In genomic region chr12:29937851-29938375, GRCm38 (mm10) we compare ENCODE assay signal across 8 mouse cellular contexts. TPM values are rescaled to one million over a fixed set of nuclear protein-coding genes. Genes with fewer than 3 reads are reported as not detected.
A peak's percentile ranks its signal among the peaks of the same experiment; 100 is the strongest.
DNase-seq lines count a peak whose midpoint lies in the region; ATAC-seq and TF ChIP-seq lines count a peak whose summit lies in the region.

No protein-coding gene starts in this region.

- peak overlapping the region; percentile 94 for H3K9ac ChIP-seq in hindbrain, embryonic 14.5 days

- WGBS in hindbrain, embryonic 14.5 days: under 1% methylated on average over 42 of the region's 49 CpGs

- H3K36me3 ChIP-seq in G1E (replicated peaks): no peaks in the 10 kb centered on the region
- H3K36me3 ChIP-seq in hindbrain, embryonic 14.5 days (replicated peaks; ENCODE audit: control insufficient read depth, insufficient read depth): no peaks in the 10 kb centered on the region

- no peaks in the 10 kb centered on the region for H3K27me3 ChIP-seq in G1E (ENCODE audit: insufficient read depth, low read length)
- no peaks in the 10 kb centered on the region for H3K27me3 ChIP-seq in hindbrain, embryonic 14.5 days (ENCODE audit: control insufficient read depth, insufficient read depth, low read length)

- TF ChIP-seq CTCF in G1E (IDR thresholded peaks at IDR 0.05; ENCODE audit: low read depth, low read length): no peak

- H3K27ac ChIP-seq in hindbrain, embryonic 14.5 days: peak overlapping the region; percentile 90

- H3K4me1 ChIP-seq in G1E (ENCODE audit: insufficient read depth, low read depth, low read length): no peaks in the 10 kb centered on the region
- H3K4me1 ChIP-seq in hindbrain, embryonic 14.5 days (replicated peaks; ENCODE audit: control insufficient read depth, insufficient read depth, low read length): peaks cover 34% of the 10 kb centered on the region

- H3K4me3 ChIP-seq in G1E (ENCODE audit: low read depth, low read length): peak overlapping the region; percentile 46; the same call in 1 of the 2 replicates
- peak overlapping the region; percentile 84 for H3K4me3 ChIP-seq in hindbrain, embryonic 14.5 days (replicated peaks; ENCODE audit: low read length)

- H3K4me2 ChIP-seq in hindbrain, embryonic 14.5 days (replicated peaks): peak overlapping the region; percentile 74

- intact Hi-C loops in left cerebral cortex, postnatal 10 days (cut with DNase I): no loop called here

- DNase-seq in G1E (ENCODE audit: low spot score): no peak
- peak; percentile 24 to 30 for DNase-seq in adrenal gland, postnatal 4 days (ENCODE audit: low spot score in 2 of 2)
- peak; percentile 32 for DNase-seq in gastrocnemius, adult 18-20 months (ENCODE audit: low spot score)
- peak; percentile 77 for DNase-seq in hindbrain, embryonic 14.5 days (ENCODE audit: low spot score)
- peak; percentile 44 to 84 for DNase-seq in left cerebral cortex, postnatal 10 days (ENCODE audit: extremely low spot score in 1 of 2, low spot score in 2 of 2)
- peak; percentile 78 to 88 for DNase-seq in lung, postnatal 4 days
- DNase-seq in right cerebral cortex, postnatal 36 days (ENCODE audit: low spot score in 2 of 2): peak; percentile 61 to 62
- DNase-seq in thymus, postnatal 25 days: no peak

- no peak for ATAC-seq in G1E (ENCODE audit: extremely low read depth, insufficient number of reproducible peaks, low FRiP score, poor library complexity, severe bottlenecking)
- peak; percentile 88 for ATAC-seq in hindbrain, embryonic 14.5 days (ENCODE audit: low FRiP score)

- peaks cover 80% of the 10 kb centered on the region for H3K9me3 ChIP-seq in G1E (replicated peaks)
- H3K9me3 ChIP-seq in hindbrain, embryonic 14.5 days (ENCODE audit: control insufficient read depth, low read length): no peaks in the 10 kb centered on the region

RNA-seq across cellular contexts. Expression of gene Pxdn, which starts 0.5 kb away (rescaled TPM):
- total RNA-seq in G1E (2014; fragmentation: Nextera tagmentation): not detected in 2 replicates
- total RNA-seq in G1E (2017): 0.12 and 0.44 TPM in 2 replicates
- not detected in 2 replicates for polyA plus RNA-seq in G1E (2012)
- 100 to 1,000 TPM; 115 to 134 TPM for total RNA-seq in adrenal gland, postnatal 4 days (2021)
- total RNA-seq in gastrocnemius, adult 18-20 months (2021): 1 to 10 TPM; 5.9 to 6.4 TPM
- 60.0 and 65.3 TPM in 2 replicates for polyA plus RNA-seq in hindbrain, embryonic 14.5 days (2014; fragmentation: Nextera tagmentation; extraction: Ambion mirVana)
- total RNA-seq in left cerebral cortex, postnatal 10 days (2021): 10 to 100 TPM; 46.3 to 49.9 TPM

Comparison
In these comparisons a context has a peak if more than half of its experiments do, and no peak if none do; other contexts are left out.
1. DNase-seq: peak in adrenal gland, postnatal 4 days (2 of 2), gastrocnemius, adult 18-20 months (single experiment), hindbrain, embryonic 14.5 days (single experiment), left cerebral cortex, postnatal 10 days (2 of 2), lung, postnatal 4 days (2 of 2) and right cerebral cortex, postnatal 36 days (2 of 2); none in G1E (single experiment) and thymus, postnatal 25 days (single experiment).
2. RNA of gene Pxdn, which starts 0.5 kb away (total RNA-seq): 115 to 134 TPM in adrenal gland, postnatal 4 days and 46.3 to 49.9 TPM in left cerebral cortex, postnatal 10 days; 5.9 to 6.4 TPM in gastrocnemius, adult 18-20 months and 0.12 to 0.44 TPM in G1E; every median in the first group is over 4 times any median in the second.